Mouse (Mus musculus) left cerebral cortex, adult 2 months (tissue): Measurements from ENCODE around the gene Il18. TPM values are rescaled to one million over a fixed set of nuclear protein-coding genes. Genes with fewer than 3 reads are reported as not detected.

Experiments used
- DNase-seq, 2 experiments: peaks; one replicate each; pipeline ENCODE4 v3.0.0; 2021 to 2022; ENCODE audit warnings: low spot score in 2 of 2, mixed read lengths in 1 of 2; ENCODE audit errors: extremely low spot score in 1 of 2
- H3K27ac ChIP-seq: fragments of 200-600 bp; 2 replicates; pipeline ENCODE4 v1.8.1; 2022
- H3K4me3 ChIP-seq: fragments of 200-600 bp; 2 replicates; pipeline ENCODE4 v1.8.1; 2022
- CTCF ChIP-seq: fragments of 200-600 bp; IDR thresholded peaks from 2 replicates; pipeline ENCODE4 v1.8.1; 2022; ENCODE audit warnings: antibody characterized with exemption, mild to moderate bottlenecking, moderate library complexity
- intact Hi-C: fragments of 180-260 bp; cut with DNase I; formaldehyde crosslinking; loops from one replicate; pipeline ENCODE4 v1.15.1; 2025
- total RNA-seq, 2 experiments: library from RNA; stranded (reverse); gene quantifications; 2 replicates each; pipeline ENCODE4 v1.2.3; 2021

Il18 gene
- total RNA-seq, 2 experiments from 2014 or later = 22.6 to 23.8 TPM

GRCm38 (mm10) chr9:50561145-50561917 is 6.7 kb downstream of the Il18 start, which contains the start of gene Tex12:
Gene Tex12 (minus strand): TSS chr9:50561325.
- intact Hi-C loops = no loop called here
- DNase-seq = no peak
- Histone ChIP-seq H3K4me3 (no peak within 1 kb of the TSS), H3K27ac (no peak within 1 kb of the TSS)
- TF ChIP-seq CTCF = no peak

DNA sequence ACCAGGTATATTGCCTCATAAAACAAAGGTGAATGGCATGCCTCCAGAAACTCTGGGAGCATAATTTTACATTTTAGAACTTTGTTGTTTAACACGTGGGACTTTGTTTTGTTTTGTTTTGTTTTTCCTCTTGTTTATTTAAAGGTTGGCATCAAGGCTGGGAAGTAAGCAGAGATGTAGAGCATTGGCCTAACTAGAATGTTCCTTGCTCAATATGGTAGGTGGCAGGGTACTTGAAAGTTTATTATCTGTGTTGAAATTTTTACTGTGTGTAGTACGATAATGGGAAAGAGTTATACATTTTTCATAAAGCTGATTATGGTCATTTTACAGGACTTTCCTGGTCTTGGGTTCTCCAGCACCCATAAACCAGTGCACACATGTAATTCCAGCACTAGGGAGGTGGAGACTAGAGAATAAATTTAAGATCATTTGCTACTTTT is 7.3 kb downstream of the Il18 start:
- no peak for TF ChIP-seq CTCF
- H3K4me3 ChIP-seq = no peak overlapping the region
- no peak for DNase-seq
- no peak overlapping the region for H3K27ac ChIP-seq
- intact Hi-C loops = no loop called here

GRCm38 (mm10) chr9:50565173-50565572 is 10.5 kb downstream of the Il18 start:
- intact Hi-C loops = no loop called here
- DNase-seq = no peak
- H3K27ac ChIP-seq = no peak overlapping the region
- no peak for TF ChIP-seq CTCF
- no peak overlapping the region for H3K4me3 ChIP-seq

DNA sequence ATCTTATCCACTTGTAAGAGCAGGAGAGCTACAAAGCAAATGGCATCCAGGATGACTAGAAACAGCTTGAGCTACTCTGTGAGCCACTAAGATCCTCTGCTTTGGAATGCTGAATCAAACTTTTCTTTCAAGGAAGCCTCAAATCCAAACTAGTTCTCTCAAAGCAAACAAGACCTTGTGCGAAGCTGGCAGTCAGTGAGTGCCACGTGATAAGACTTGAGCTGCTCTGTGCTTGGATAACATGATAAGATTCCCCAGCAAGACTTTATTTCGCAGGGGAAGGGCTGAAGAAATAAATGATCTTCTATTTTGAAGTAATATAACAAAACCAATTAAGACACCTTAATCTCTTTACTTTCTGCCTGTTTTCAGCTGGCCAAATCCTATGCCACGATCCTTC is 11.3 kb downstream of the Il18 start:
- TF ChIP-seq CTCF = no peak
- DNase-seq = no peak
- no peak overlapping the region for H3K27ac ChIP-seq
- intact Hi-C loops = no loop called here
- no peak overlapping the region for H3K4me3 ChIP-seq

DNA sequence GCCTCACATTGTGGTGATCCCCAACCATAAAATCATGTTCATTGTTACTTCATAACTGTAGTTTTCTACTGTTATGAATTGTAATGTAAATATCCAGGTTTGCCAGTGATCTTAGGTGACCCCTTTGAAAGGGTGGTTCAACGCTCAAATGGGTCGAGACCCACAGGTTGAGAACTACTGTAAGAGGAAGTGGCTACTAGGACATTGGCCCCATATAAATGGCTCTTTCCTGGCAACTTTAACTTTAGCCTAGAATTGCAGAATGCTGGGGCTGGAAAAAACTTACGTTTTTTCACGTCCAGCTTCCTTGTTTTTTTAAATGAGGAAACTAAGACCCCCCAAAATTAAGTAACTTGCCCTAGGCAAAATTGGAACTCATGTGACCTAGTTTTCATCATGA is 12.7 kb downstream of the Il18 start:
- Histone ChIP-seq H3K4me3 (no peak overlapping the region), H3K27ac (no peak overlapping the region)
- intact Hi-C loops = no loop called here
- no peak for TF ChIP-seq CTCF
- DNase-seq = no peak

- DNase-seq = no peak
- Histone ChIP-seq H3K27ac (no peak overlapping the region), H3K4me3 (no peak overlapping the region)
- no peak for TF ChIP-seq CTCF
- intact Hi-C loops = no loop called here
These were observed 13.3 kb downstream of the Il18 start for GRCm38 (mm10) chr9:50567881-50568280.

- no peak for TF ChIP-seq CTCF
- Histone ChIP-seq H3K4me3 (no peak overlapping the region), H3K27ac (no peak overlapping the region)
- no peak for DNase-seq
- intact Hi-C loops = no loop called here
These were observed 15.2 kb downstream of the Il18 start for GRCm38 (mm10) chr9:50569599-50570525.

DNA sequence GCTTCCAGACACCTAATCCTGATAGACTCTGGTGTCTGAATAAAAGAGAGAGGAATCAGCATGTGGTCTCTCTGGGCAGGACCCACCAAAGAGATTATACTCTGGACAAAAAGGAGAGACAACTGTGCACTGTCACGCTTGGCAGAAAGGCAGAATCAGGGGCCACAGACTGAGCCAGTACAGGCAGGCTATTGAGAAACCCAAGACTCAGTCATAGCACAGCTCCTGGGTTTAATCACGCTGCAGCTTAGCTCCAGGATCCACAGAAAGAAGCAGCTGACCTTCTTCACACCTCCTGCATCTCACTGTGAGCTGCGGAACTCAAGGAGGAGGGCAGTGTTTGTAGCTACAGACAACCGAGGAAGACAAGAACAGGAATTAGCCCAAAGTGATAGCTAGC is 25.7 kb downstream of the Il18 start:
- TF ChIP-seq CTCF = no peak
- Histone ChIP-seq H3K27ac (no peak overlapping the region), H3K4me3 (no peak overlapping the region)
- intact Hi-C loops = no loop called here
- DNase-seq = no peak

DNA sequence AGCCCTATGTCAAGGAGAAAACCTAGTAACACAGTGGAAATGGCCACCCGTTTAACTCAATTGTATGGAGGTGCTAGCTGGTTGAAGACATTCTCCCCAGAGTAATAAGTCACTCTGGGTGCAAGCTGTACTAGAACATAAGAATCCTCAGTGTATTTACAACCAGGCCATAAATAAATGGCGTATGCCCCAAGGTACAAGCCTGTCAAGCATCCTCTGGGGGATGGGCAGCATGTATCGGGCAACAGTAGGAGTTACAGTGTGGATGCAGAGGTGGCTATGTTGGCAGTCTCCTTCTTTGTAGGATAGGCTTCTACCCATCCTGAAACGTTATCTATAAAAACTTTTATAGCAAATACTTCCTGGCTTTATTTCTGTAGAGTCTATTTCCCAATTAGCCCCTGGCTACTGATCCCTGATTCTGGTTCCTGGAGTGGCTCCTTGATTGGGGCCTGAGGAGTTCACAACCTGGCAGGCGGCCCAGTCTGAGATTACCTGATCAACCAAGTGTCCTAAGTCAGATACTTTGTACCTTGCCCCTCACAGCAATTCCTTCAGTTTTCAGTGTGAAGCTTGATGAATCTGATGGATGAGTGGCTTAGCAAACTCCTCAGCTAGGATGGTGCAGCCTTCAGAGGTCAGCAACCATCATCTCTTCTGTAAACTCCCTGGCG is 30.7 kb downstream of the Il18 start:
- Histone ChIP-seq H3K4me3 (no peak overlapping the region), H3K27ac (no peak overlapping the region)
- intact Hi-C loops = no loop called here
- DNase-seq = no peak
- TF ChIP-seq CTCF = no peak

DNA sequence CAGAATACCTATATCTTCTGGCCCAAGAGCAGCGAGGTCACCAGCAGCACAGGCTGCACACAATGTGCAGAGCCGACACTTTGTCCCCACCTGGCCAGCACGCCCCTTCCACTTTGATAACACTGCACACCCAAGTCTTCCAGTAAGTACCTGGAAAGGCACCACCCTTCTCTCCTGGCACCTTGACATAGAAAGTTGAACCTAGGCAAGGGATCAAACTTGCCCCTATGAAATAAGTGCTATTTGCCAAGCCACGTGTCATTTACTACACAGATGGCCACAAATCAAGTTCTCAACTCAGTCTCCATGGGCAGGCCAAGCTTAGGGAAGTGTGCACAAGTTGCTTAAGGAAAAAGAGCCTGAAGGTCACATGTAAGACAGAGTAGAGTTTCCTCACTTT is 32.3 kb downstream of the Il18 start:
- no peak for TF ChIP-seq CTCF
- intact Hi-C loops = no loop called here
- no peak overlapping the region for H3K27ac ChIP-seq
- H3K4me3 ChIP-seq = no peak overlapping the region
- no peak for DNase-seq

GRCm38 (mm10) chr9:50590856-50591518 is 36.4 kb downstream of the Il18 start:
- DNase-seq = peak in 1 of 2 experiments; percentile 23
- no peak overlapping the region for H3K4me3 ChIP-seq
- TF ChIP-seq CTCF = no peak
- intact Hi-C loops = loop anchor here (5.0 kb wide), 1 partner anchor 149 kb away; no protein-coding TSS in a partner anchor
- no peak overlapping the region for H3K27ac ChIP-seq
